Mouse (Mus musculus) ovary, postnatal 14 days (tissue): Measurements from ENCODE around the gene Gng8.

Experiments used
- DNase-seq: peaks from one replicate; pipeline ENCODE4 v3.0.0; 2022; ENCODE audit warnings: low spot score

Gng8 gene

GRCm38 (mm10) chr7:16876006-16876405 is 15.6 kb upstream of the Gng8 start:
- DNase-seq, result no peak

GRCm38 (mm10) chr7:16876608-16877007 is 15.0 kb upstream of the Gng8 start:
- DNase-seq, result no peak

DNA sequence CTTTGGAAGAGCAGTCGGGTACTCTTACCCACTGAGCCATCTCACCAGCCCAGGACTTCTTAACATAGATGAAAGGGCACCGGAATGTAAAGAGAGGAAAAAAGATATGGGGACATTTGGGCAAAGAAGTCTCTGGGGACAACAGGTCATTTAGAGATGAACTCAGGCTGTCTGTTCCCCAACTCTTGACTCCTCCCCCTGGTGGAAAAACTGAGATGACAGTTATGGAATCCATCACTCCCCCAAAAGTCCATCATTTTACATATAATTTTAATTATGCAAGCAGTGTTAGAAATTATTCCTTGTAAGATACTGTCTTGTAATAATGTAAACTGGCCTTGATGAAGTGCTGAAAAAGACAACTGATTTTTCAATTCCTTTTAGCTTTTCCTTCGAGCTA is 13.9 kb upstream of the Gng8 start:
- no peak for DNase-seq

DNA sequence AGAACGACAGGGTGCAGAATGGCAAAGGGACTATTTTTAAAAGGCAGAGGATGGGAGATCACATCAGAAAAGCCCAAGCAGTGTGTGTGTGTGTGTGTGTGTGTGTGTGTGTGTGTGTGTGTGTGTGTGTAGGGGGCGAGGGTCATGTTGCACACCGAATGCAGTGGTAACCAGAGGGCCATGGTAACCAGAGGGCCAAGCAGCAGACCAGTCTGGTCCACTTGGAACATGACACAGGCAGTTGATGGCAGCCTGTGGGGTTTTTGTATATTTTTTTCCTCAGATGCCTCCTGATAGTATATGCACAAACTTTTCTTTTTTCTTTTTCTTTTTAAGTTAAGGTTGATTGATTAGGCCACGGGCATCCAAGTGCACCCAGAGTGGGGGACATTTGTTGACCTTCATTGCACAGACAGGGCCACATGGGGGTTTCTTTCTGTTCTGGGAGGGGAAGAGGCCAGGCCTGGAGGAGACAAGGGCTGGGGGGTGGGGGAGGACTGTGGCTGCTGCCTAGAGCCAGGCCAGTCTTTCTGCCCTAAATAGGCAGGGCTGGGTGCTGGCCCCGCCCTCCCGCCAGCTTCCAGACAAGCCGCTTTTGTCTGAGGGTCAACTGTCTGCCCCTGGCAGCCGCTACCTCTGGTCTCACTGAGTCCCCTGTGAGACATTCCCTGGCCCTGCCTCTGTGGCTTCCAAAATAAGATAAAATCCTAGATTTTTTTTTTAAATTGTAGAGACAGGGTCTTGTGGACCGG is 11.6 kb upstream of the Gng8 start:
- DNase-seq, result no peak

DNA sequence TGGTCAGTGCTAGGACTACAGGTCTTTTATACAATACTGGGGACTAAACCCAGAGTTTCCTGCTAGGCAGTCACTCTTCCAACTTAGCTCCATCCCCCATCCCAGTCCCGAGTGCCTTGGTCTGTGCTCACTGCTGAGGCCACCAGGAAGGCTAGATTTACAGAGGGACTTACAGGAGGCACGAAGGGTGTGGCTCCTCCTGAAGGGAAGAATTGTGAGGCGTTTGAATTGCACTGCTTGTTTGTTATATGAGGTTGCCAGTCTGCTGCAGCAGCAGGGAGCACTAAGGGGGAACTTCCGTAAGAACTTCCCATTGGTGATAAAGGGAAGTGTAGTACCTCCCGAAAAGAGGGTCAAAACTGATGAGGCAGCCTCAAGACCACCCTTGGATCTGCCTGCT is 11.0 kb upstream of the Gng8 start:
- DNase-seq, result no peak

DNA sequence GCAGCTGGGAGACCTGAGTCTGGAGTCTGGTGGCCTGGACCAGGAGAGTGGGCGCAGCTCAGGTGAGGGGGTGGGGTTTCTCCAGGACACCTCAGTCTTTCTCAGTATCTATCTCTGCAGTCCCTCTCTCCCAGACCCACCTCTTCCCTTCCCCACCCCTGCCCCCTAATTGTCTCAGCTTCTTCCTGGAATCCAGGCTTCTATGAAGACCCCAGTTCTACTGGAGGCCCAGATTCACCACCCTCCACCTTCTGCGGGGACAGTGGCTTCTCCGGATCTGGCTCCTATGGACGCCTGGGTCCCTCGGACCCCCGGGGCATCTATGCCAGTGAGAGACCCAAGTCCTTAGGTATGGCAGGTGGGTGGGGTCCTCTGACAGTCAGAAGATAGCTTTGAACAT is 8.4 kb upstream of the Gng8 start:
- no peak for DNase-seq

DNA sequence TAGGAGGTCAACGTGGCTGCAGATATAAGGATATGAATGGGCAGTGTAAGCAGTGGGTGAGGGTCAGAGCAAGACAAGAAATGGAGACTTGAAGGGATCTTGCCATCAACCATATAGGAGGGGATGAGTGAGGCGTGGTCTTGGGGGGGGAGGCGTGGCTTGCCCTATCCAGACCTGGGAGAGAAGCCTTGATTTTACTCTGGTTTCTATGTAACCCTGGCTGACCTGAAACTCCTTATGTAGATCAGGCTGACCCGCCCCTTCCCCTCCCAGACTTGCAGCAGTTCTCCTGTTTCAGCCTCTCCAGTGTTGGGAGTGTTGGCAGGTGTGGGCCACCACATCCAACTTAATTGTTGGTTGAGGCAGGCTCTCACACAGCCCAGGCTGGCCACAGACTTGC is 7.3 kb upstream of the Gng8 start:
- DNase-seq, result no peak

- DNase-seq, result no peak
Measured at GRCm38 (mm10) chr7:16885271-16885776, 6.3 kb upstream of the Gng8 start.

GRCm38 (mm10) chr7:16885905-16886304 is 5.7 kb upstream of the Gng8 start:
- no peak for DNase-seq

- no peak for DNase-seq
Measured at GRCm38 (mm10) chr7:16890536-16890935, 1.1 kb upstream of the Gng8 start.

- peak; percentile 76 for DNase-seq
Measured at GRCm38 (mm10) chr7:16890944-16891343, 642 bp upstream of the Gng8 start.

DNA sequence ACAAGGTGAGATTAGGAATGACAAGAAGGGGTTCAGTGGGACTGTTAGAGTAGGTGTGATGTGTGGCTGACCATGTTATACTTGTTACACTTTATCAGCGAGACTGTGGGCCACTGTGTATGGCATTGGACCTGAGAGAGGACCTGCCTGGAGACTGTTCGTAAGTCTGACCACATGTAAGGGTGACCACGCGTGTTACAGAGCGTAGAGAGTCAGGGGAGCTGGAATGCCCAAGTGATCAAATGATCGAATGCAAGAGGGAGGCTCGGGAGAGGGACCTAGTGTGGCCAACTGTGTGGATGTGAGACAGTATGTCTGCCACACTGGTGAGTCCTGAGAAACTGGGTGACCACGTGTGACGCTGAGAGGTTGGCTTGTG is 755 bp downstream of the Gng8 start:
- no peak for DNase-seq

- no peak for DNase-seq
Measured at GRCm38 (mm10) chr7:16893612-16894011, 2.0 kb downstream of the Gng8 start.

- no peak for DNase-seq
Measured at GRCm38 (mm10) chr7:16894279-16894678, 2.7 kb downstream of the Gng8 start.

- DNase-seq, result peak; percentile 70
Measured at GRCm38 (mm10) chr7:16895000-16895399, 3.4 kb downstream of the Gng8 start.

GRCm38 (mm10) chr7:16895511-16895910 is 3.9 kb downstream of the Gng8 start:
- no peak for DNase-seq

GRCm38 (mm10) chr7:16900526-16900925 is 8.9 kb downstream of the Gng8 start:
- DNase-seq, result no peak

GRCm38 (mm10) chr7:16903439-16903955 is 11.9 kb downstream of the Gng8 start:
- no peak for DNase-seq

GRCm38 (mm10) chr7:16904120-16904675 is 12.6 kb downstream of the Gng8 start:
- DNase-seq, result no peak

GRCm38 (mm10) chr7:16905491-16906021 is 14.0 kb downstream of the Gng8 start:
- no peak for DNase-seq

DNA sequence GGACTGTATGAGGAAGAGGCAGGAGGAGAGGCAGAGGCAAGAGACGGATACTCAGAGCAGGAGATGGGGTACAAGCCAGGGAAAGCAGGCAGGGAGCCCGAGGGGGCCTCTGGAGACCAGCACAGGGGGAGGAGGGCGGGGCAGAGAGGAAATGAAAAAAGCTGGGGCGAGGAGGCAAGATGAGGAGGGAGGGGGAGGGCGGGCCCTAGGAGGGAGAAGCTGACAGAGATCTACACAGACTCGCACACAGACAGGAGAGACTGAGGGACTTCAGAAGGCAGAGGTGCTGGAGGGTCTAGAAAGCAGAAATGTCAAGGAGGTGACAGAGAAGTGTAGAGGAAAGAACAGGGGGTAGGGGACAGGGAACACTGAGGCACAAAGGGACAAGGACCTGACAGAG is 14.7 kb downstream of the Gng8 start, which contains the start of gene Ptgir:
Gene Ptgir, plus strand, starts transcription at position 210 of the 400 bp plus-strand sequence.
- no peak for DNase-seq

DNA sequence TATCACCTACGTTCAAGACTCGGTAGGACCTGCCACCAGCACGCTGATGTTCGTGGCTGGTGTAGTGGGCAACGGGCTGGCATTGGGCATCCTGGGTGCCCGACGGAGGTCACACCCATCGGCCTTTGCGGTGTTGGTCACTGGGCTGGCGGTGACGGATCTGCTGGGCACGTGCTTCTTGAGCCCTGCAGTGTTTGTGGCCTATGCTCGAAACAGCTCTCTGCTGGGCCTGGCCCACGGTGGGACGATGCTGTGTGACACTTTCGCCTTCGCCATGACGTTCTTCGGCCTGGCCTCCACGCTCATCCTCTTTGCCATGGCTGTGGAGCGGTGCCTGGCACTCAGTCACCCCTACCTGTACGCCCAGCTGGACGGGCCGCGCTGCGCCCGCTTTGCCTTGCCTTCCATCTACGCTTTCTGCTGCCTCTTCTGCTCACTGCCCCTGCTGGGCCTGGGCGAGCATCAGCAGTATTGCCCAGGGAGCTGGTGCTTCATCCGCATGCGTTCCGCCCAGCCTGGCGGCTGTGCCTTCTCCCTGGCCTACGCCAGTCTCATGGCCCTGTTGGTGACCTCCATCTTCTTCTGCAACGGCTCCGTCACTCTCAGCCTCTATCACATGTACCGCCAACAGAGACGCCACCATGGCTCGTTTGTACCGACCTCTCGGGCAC is 15.4 kb downstream of the Gng8 start:
- DNase-seq, result no peak

DNA sequence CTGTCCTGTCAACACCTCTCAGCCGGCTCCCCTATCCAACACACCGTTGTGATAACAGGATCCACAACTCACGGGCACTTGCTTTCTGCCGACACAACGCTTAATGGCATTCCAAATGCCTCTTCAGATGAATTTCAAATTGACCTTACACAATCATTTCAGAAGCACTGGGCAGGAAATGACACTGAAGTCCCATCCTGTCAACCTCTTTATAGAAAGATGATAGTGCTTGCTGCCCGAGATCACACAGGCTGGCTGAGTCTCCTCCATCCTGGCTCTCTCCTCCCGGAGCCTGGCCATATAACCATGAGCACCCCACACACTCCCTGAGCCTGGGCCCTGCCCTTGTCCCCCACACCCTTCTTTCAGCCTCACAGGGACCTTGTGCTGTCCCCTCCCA is 16.3 kb downstream of the Gng8 start:
- no peak for DNase-seq
